Mouse (Mus musculus) hindbrain, embryonic 16.5 days (tissue): Measurements from ENCODE around the gene Lmcd1. TPM values are rescaled to one million over a fixed set of nuclear protein-coding genes. Genes with fewer than 3 reads are reported as not detected.

Experiments
- ATAC-seq: fragments of 200-750 bp; cut with Nextera tagmentation; 2 replicates; pipeline ENCODE4 v1.8.0; 2017; ENCODE audit warnings: moderate TSS enrichment, moderate library complexity
- H3K27ac ChIP-seq: fragments of 300-500 bp; sonication (generic); 2 replicates; pipeline ENCODE4 v1.5.1; 2014; ENCODE audit warnings: low read depth, mild to moderate bottlenecking, control low read depth, low read length, moderate library complexity
- H3K27me3 ChIP-seq: fragments of 300-500 bp; sonication (generic); replicated peaks from 2 replicates; pipeline ENCODE4 v1.6.1; 2014; ENCODE audit warnings: low read length; ENCODE audit not compliant: control insufficient read depth, insufficient read depth
- H3K36me3 ChIP-seq: fragments of 300-500 bp; sonication (generic); 2 replicates; pipeline ENCODE4 v1.6.1; 2014; ENCODE audit warnings: mild to moderate bottlenecking, low read length, moderate library complexity, mixed read lengths; ENCODE audit not compliant: control insufficient read depth, insufficient read depth
- H3K4me1 ChIP-seq: fragments of 300-500 bp; sonication (generic); 2 replicates; pipeline ENCODE4 v1.6.1; 2014; ENCODE audit warnings: low read depth, low read length; ENCODE audit not compliant: control insufficient read depth, insufficient read depth
- H3K4me2 ChIP-seq: fragments of 300-500 bp; sonication (generic); 2 replicates; pipeline ENCODE4 v1.6.1; 2014; ENCODE audit warnings: mild to moderate bottlenecking, low read length, control low read depth, moderate library complexity
- H3K4me3 ChIP-seq: fragments of 300-500 bp; sonication (generic); 2 replicates; pipeline ENCODE4 v1.5.1; 2014; ENCODE audit warnings: mild to moderate bottlenecking, low read length, control low read depth, moderate library complexity
- H3K9ac ChIP-seq: fragments of 300-500 bp; sonication (generic); 2 replicates; pipeline ENCODE4 v1.6.1; 2014; ENCODE audit warnings: low read depth, mild to moderate bottlenecking, control low read depth, low read length, moderate library complexity
- H3K9me3 ChIP-seq: fragments of 300-500 bp; sonication (generic); 2 replicates; pipeline ENCODE4 v1.6.1; 2014; ENCODE audit warnings: mild to moderate bottlenecking, low read length, moderate library complexity; ENCODE audit not compliant: control insufficient read depth
- WGBS: fragments of 180-500 bp; shearing (Covaris S2); extraction: QIAGEN DNeasy Blood & Tissue Kit; methylation state at CpG from one replicate; pipeline ENCODE4 v1.1.7; 2014; 5-methylcytosine and 5-hydroxymethylcytosine counted together
- polyA plus RNA-seq: library from polyadenylated mRNA; unstranded; fragments of >200 nt; fragmentation: Nextera tagmentation; extraction: Ambion mirVana; gene quantifications from 2 replicates; pipeline ENCODE4 v1.2.1, GENCODE M21; 2015

Gene Lmcd1
- polyA plus RNA-seq, 1 experiment from 2014 or later, result 10.3 TPM

DNA sequence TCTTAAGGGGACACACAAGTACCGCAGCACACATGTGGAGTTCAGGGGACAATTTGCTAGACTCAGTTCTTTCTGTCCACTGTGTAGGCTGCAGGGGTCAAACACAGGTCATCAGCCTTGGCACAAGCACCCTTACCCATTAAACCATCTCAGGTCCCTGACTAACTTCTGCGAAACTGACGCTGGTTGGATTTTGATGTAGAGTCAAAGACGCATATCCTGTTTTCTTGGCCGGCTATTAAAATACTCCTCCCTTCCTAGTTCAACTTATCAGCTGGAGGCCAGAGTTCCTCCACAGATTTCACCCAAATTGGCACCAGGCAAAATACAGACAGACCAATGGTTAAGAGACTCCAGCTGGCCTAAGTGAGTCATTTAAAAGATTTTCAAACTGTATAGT lies 54.2 kb downstream of the Lmcd1 start:
- no peak overlapping the region for H3K4me2 ChIP-seq
- H3K9me3 ChIP-seq, result no peaks in the 10 kb centered on the region
- H3K36me3 ChIP-seq, result no peaks in the 10 kb centered on the region
- ATAC-seq, result no peak
- H3K27ac ChIP-seq, result no peak overlapping the region
- WGBS, result 87% methylated on average over 5 of the region's 5 CpGs
- no peaks in the 10 kb centered on the region for H3K27me3 ChIP-seq
- no peaks in the 10 kb centered on the region for H3K4me1 ChIP-seq
- no peak overlapping the region for H3K4me3 ChIP-seq
- H3K9ac ChIP-seq, result no peak overlapping the region

DNA sequence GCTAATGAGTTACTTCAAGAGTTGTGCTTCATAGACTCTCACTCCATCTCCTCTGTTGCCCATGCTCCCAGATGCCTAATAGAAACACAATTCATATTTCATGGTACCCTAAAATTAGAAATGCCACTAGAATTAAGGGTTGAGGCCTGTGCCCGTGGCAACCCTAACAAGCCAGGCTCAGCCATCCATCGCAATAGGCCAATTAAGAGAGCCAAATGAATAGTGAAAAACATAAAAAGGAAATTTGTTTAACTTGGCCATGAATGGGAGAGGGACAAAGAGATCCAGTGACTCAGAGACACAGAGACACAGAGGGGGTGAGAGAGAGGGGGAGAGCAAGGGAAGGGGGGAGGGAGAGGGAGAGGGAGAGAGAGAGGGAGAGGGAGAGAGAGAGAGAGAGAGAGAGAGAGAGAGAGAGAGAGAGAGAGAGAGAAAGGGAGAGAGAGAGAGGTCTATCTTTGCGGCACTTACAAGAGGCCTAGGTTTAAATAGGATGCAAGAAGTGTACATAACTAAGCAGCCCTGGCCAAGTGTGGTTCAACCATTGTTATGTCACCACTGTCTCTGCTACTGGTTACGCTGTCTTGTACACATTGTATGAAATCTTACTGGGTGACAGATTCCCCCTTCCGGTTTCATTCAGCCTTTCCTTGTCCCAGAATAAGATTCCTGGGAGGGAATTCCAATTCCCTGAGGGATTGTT lies 57.1 kb downstream of the Lmcd1 start:
- ATAC-seq, result no peak
- Histone ChIP-seq H3K4me1 (no peaks in the 10 kb centered on the region), H3K9me3 (no peaks in the 10 kb centered on the region), H3K27me3 (no peaks in the 10 kb centered on the region), H3K9ac (no peak overlapping the region), H3K4me3 (no peak overlapping the region), H3K36me3 (no peaks in the 10 kb centered on the region), H3K27ac (no peak overlapping the region), H3K4me2 (no peak overlapping the region)
- WGBS, result 58% methylated on average over 5 of the region's 5 CpGs

DNA sequence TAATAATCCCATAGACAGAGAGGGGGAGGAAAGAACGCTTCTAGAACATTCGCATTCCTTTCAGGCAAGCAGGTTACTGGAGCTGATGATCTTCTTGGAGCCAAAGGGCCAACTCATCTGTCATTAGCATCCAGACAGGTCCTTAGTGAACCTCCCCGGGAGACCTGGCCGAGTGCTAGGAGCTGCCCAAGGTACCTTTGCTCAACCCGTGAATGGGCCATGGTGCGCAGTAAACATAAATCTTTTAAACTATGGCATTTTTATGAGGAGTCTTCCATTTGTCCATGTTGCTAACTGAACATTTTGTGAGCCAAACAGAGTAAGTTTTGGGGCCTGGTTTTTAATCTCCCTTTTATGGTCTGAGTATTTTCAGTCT lies 57.7 kb downstream of the Lmcd1 start:
- WGBS, result 72% methylated on average over 6 of the region's 6 CpGs
- Histone ChIP-seq H3K9ac (no peak overlapping the region), H3K27ac (no peak overlapping the region), H3K4me3 (no peak overlapping the region), H3K4me1 (no peaks in the 10 kb centered on the region), H3K9me3 (no peaks in the 10 kb centered on the region), H3K4me2 (no peak overlapping the region), H3K36me3 (no peaks in the 10 kb centered on the region), H3K27me3 (no peaks in the 10 kb centered on the region)
- no peak for ATAC-seq

DNA sequence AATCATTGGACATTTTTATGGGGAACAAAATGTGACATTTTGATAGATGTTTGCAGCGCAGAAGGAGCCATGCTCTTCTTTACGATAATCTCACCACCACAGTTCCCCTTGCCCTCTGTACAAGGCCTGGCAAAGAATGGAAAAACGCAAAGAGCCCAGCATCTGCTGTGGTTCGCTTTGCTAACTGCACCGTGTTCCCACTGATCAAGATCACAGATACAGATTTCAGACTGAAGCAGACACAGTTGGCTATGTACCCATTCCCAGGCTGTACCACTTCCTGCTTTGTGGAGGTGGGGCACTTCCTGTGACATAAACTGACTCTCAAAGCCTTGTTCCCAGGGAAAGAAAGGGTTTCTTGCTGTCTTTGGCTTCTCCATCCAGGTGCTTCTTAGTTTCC lies 60.4 kb downstream of the Lmcd1 start:
- Histone ChIP-seq H3K27ac (no peak overlapping the region), H3K4me2 (no peak overlapping the region), H3K4me1 (no peaks in the 10 kb centered on the region), H3K9me3 (no peaks in the 10 kb centered on the region), H3K27me3 (no peaks in the 10 kb centered on the region), H3K4me3 (no peak overlapping the region), H3K36me3 (no peaks in the 10 kb centered on the region), H3K9ac (no peak overlapping the region)
- WGBS, result 90% methylated on average over 5 of the region's 5 CpGs
- ATAC-seq, result no peak

DNA sequence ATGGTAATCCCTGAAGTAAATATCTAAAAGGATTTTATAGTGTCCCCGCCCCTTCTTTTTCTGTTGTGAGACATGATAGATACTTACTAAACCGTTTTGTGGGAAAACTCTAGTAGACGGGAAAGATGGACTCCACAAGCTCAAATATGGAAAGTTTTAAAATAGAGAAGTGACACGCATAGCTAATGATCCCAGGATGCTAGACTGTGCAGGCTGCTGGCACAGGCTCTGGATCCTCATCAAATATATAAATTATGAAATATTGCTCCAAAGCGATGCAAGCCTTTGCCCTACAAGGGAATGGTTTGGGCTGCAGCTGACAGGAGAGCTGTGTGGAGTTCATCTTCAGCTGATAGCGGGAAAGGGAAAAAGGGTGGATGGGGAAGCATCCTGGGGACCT lies 64.1 kb downstream of the Lmcd1 start:
- H3K9me3 ChIP-seq, result no peaks in the 10 kb centered on the region
- no peaks in the 10 kb centered on the region for H3K4me1 ChIP-seq
- H3K27ac ChIP-seq, result no peak overlapping the region
- ATAC-seq, result no peak
- H3K9ac ChIP-seq, result no peak overlapping the region
- H3K36me3 ChIP-seq, result no peaks in the 10 kb centered on the region
- 86% methylated on average over 6 of the region's 6 CpGs for WGBS
- H3K27me3 ChIP-seq, result no peaks in the 10 kb centered on the region
- H3K4me3 ChIP-seq, result no peak overlapping the region
- H3K4me2 ChIP-seq, result no peak overlapping the region

DNA sequence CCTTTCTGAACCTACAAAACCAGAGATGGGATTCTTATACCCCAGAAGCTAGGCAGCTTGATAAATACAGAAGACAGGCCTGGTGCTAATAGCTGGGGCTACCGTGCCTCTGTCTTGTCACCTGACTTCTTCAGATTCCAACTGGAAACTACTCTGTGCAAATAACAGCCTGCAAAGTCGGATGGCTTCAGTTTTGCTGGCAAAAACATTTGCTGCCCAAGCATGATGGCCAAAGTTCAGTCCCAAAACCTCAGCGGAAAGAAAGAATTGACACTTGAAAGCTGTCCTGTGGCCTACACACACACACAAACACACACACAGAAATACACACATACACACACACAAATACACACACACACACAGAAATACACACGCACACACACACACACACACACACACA lies 65.5 kb downstream of the Lmcd1 start:
- Histone ChIP-seq H3K9me3 (no peaks in the 10 kb centered on the region), H3K4me1 (no peaks in the 10 kb centered on the region), H3K27me3 (no peaks in the 10 kb centered on the region), H3K36me3 (no peaks in the 10 kb centered on the region), H3K9ac (no peak overlapping the region), H3K4me2 (no peak overlapping the region), H3K4me3 (no peak overlapping the region), H3K27ac (no peak overlapping the region)
- no peak for ATAC-seq
- WGBS, result 89% methylated on average over 4 of the region's 4 CpGs

DNA sequence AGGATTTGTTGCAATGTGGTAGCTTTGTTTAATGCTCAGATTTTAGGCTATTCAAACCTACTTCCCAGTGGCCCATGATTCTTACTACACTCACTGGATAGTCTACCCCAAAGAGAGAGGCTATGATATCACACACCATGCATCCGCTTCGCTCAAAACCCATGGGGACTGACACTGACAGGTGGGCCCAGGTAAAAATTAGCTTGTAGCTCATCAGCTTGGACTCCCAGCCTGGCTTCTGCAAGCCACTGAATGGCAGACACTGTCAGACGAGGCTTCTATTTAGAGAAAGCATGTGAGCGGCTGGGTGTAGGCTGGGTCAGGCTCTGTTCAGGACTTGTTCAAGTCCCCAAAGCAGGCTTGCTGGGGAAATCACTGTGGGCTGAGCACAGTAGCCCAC lies 76.9 kb downstream of the Lmcd1 start:
- Histone ChIP-seq H3K4me2 (no peak overlapping the region), H3K4me1 (no peaks in the 10 kb centered on the region), H3K9me3 (no peaks in the 10 kb centered on the region), H3K27ac (no peak overlapping the region), H3K27me3 (no peaks in the 10 kb centered on the region), H3K9ac (no peak overlapping the region), H3K36me3 (no peaks in the 10 kb centered on the region), H3K4me3 (no peak overlapping the region)
- no peak for ATAC-seq
- 91% methylated on average over 4 of the region's 4 CpGs for WGBS

DNA sequence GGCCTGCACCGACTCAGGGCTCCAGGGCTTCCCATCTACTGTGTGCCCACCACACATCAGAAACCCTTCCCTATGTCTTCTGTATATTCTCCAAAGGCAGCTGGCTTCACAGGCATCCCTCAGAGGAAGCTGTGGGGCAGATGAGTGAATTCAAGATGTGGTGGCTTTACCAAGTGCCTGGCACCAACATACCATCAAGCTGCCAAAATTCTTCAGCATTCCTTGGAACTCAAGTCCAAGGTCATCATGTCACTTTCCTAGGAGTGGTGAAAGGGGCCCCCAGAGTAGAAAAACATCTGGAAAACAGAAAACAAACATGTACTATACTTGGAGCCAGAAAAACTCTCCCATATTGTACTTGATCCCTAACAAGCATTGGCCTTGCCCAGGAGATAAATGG lies 85.8 kb downstream of the Lmcd1 start:
- Histone ChIP-seq H3K9me3 (no peaks in the 10 kb centered on the region), H3K4me1 (no peaks in the 10 kb centered on the region), H3K9ac (no peak overlapping the region), H3K36me3 (no peaks in the 10 kb centered on the region), H3K4me2 (no peak overlapping the region), H3K27ac (no peak overlapping the region), H3K4me3 (no peak overlapping the region), H3K27me3 (no peaks in the 10 kb centered on the region)
- 76% methylated on average over 1 of the region's 1 CpGs for WGBS
- ATAC-seq, result no peak

DNA sequence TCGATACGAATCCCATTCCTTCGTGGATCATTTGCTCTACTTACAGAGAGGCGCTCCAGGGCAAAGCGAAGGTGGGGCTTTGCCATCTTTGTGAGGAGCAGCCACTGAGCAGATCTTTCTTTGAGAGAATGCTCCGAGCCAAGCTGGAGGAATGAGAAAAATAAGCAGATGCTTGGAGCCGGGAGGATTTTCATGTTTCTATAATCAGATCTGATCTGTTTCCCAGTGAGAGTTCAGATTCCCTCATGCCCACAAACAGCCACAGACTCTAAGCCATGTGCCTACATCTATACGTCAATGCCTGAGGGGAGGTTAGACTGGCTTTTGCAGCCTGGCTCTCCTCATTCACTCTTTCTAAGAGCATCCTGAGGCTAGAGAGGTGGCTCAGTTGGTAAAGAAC lies 87.1 kb downstream of the Lmcd1 start:
- no peaks in the 10 kb centered on the region for H3K9me3 ChIP-seq
- no peaks in the 10 kb centered on the region for H3K4me1 ChIP-seq
- H3K27me3 ChIP-seq, result no peaks in the 10 kb centered on the region
- no peaks in the 10 kb centered on the region for H3K36me3 ChIP-seq
- H3K4me2 ChIP-seq, result no peak overlapping the region
- H3K9ac ChIP-seq, result no peak overlapping the region
- no peak overlapping the region for H3K4me3 ChIP-seq
- ATAC-seq, result no peak
- WGBS, result 66% methylated on average over 8 of the region's 8 CpGs
- no peak overlapping the region for H3K27ac ChIP-seq
